Mouse (Mus musculus) kidney, adult 2 months (tissue): ENCODE results near the gene Spata13.

Experiments
- CTCF ChIP-seq: fragments of 200-500 bp; conservative IDR thresholded peaks from 2 replicates; pipeline ENCODE4 v1.5.1; 2011; ENCODE audit warnings: low read depth, mild to moderate bottlenecking, control low read depth, low read length, moderate library complexity, mixed read lengths; ENCODE audit not compliant: insufficient read depth, insufficient read length
- POLR2A ChIP-seq: fragments of 200-500 bp; IDR thresholded peaks from one replicate; pipeline ENCODE4 v1.6.1; 2011; ENCODE audit warnings: low read depth, low read length, control low read depth

- TF ChIP-seq CTCF, result no peak
- TF ChIP-seq POLR2A, result no peak
Observed at GRCm38 (mm10) chr14:60763746-60764145, 129.9 kb downstream of the Spata13 start.
